Mouse (Mus musculus) limb, embryonic 10.5 days (tissue): ENCODE measurements around the gene H2-Eb1. TPM values are rescaled to one million over a fixed set of nuclear protein-coding genes. Genes with fewer than 3 reads are reported as not detected.
"Not testable (repeated sequence)": the region's sequence is repeated elsewhere in the genome, so short reads cannot be mapped to it uniquely, and the experiment has no call there.

Experiments used
- DNase-seq: peaks from one replicate; pipeline ENCODE4 v3.0.0-alpha.2; 2017; ENCODE audit warnings: low spot score
- H3K27ac ChIP-seq: fragments of 300-500 bp; sonication (generic); 2 replicates; pipeline ENCODE4 v1.5.1; 2016; ENCODE audit warnings: mild to moderate bottlenecking
- H3K27me3 ChIP-seq: fragments of 300-500 bp; sonication (generic); 2 replicates; pipeline ENCODE4 v1.6.1; 2016; ENCODE audit warnings: low read depth, mild to moderate bottlenecking; ENCODE audit not compliant: poor library complexity, severe bottlenecking
- H3K36me3 ChIP-seq: fragments of 300-500 bp; sonication (generic); 2 replicates; pipeline ENCODE4 v1.6.1; 2016; ENCODE audit warnings: mild to moderate bottlenecking, moderate library complexity
- H3K4me1 ChIP-seq: fragments of 300-500 bp; sonication (generic); 2 replicates; pipeline ENCODE4 v1.6.1; 2016
- H3K4me3 ChIP-seq: fragments of 300-500 bp; sonication (generic); 2 replicates; pipeline ENCODE4 v1.5.1; 2016; ENCODE audit warnings: mild to moderate bottlenecking, moderate library complexity
- H3K9me3 ChIP-seq: fragments of 300-500 bp; sonication (generic); replicated peaks from 2 replicates; pipeline ENCODE4 v1.6.1; 2016; ENCODE audit warnings: mild to moderate bottlenecking
- WGBS: fragments of 180-500 bp; shearing (Covaris S2); methylation state at CpG from one replicate; pipeline ENCODE4 v1.1.7; 2016; 5-methylcytosine and 5-hydroxymethylcytosine counted together
- polyA plus RNA-seq: library from polyadenylated mRNA; unstranded; fragments of >200 nt; fragmentation: Nextera tagmentation; extraction: Ambion mirVana; gene quantifications from 2 replicates; pipeline ENCODE4 v1.2.1, GENCODE M21; 2016

H2-Eb1 gene
- polyA plus RNA-seq, 1 experiment from 2014 or later, result 0.83 TPM

DNA sequence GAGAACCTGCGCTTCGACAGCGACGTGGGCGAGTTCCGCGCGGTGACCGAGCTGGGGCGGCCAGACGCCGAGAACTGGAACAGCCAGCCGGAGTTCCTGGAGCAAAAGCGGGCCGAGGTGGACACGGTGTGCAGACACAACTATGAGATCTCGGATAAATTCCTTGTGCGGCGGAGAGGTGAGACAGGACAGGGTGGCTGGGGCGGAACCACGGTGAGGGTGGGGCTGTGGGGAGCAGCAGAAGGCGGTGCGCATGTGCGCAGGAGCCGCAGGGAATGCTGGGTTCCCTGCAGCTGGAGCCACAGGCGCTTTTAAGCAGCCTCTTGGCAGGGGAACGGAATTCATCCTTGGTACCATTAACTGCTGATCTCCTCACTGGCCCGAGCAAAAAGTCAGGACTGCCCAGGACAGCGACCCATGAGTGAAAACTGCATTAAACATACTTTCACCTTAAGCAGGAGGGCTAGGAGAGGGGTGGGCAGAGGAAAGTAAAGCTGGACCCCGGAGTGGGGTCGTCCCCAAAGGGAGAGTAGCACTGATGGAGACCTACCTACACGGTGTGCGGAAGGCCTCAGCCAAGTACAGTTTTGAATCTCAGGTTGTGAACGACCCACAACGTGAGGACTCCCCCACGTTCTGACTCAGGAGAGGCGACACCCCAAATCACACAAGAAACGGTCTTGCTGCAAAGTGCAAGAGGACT lies 4.2 kb downstream of the H2-Eb1 start:
- Histone ChIP-seq H3K27me3 (peaks cover 5% of the 10 kb centered on the region; the same call in 1 of the 2 replicates), H3K27ac (peak overlapping the region; percentile 83), H3K9me3 (no peaks in the 10 kb centered on the region), H3K36me3 (no peaks in the 10 kb centered on the region), H3K4me1 (peaks cover 11% of the 10 kb centered on the region), H3K4me3 (peak overlapping the region; percentile 61)
- DNase-seq, result peak; percentile 80
- 23% methylated on average over 38 of the region's 38 CpGs for WGBS

- DNase-seq, H3K36me3 ChIP-seq, H3K9me3 ChIP-seq, H3K27ac ChIP-seq, H3K4me3 ChIP-seq, H3K27me3 ChIP-seq: not testable (repeated sequence)
- WGBS, result 87% methylated on average over 3 of the region's 3 CpGs
- peaks cover 11% of the 10 kb centered on the region for H3K4me1 ChIP-seq
Measured at GRCm38 (mm10) chr17:34310526-34310925, 4.9 kb downstream of the H2-Eb1 start.

- 90% methylated on average over 1 of the region's 1 CpGs for WGBS
- no peak overlapping the region for H3K4me3 ChIP-seq
- no peaks in the 10 kb centered on the region for H3K9me3 ChIP-seq
Measured at GRCm38 (mm10) chr17:34312185-34312584, 6.5 kb downstream of the H2-Eb1 start.

GRCm38 (mm10) chr17:34313393-34313792 lies 7.7 kb downstream of the H2-Eb1 start:
- H3K27ac ChIP-seq, result no peak overlapping the region
- no peaks in the 10 kb centered on the region for H3K27me3 ChIP-seq
- DNase-seq, result peak; percentile 81
- no peak overlapping the region for H3K4me3 ChIP-seq
- H3K9me3 ChIP-seq, result no peaks in the 10 kb centered on the region
- peaks cover 9% of the 10 kb centered on the region for H3K4me1 ChIP-seq
- 49% methylated on average over 3 of the region's 3 CpGs for WGBS
- H3K36me3 ChIP-seq, result no peaks in the 10 kb centered on the region

More at GRCm38 (mm10) chr17:34312185-34312584, 6.5 kb downstream of the H2-Eb1 start:
- Histone ChIP-seq H3K4me1 (peaks cover 9% of the 10 kb centered on the region), H3K27ac (no peak overlapping the region), H3K36me3 (no peaks in the 10 kb centered on the region), H3K27me3 (peaks cover 5% of the 10 kb centered on the region; the same call in 1 of the 2 replicates)
- no peak for DNase-seq

DNA sequence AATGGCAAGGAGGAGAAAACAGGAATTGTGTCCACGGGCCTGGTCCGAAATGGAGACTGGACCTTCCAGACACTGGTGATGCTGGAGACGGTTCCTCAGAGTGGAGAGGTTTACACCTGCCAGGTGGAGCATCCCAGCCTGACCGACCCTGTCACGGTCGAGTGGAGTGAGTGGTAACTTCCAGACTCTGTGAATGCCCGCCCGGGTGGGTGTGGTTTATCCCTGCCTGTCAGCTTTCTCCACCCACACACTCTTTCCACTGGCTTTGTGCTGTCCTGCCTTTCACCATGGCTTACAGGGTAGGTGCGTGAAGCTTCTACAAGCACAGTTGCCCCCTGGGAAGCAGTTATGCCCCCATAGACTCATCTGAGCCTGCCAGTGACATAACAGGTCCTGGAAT lies 8.6 kb downstream of the H2-Eb1 start:
- Histone ChIP-seq H3K36me3 (no peaks in the 10 kb centered on the region), H3K4me3 (no peak overlapping the region), H3K27ac (no peak overlapping the region), H3K9me3 (no peaks in the 10 kb centered on the region), H3K27me3 (no peaks in the 10 kb centered on the region), H3K4me1 (peaks cover 7% of the 10 kb centered on the region)
- DNase-seq, result no peak
- WGBS, result 76% methylated on average over 9 of the region's 9 CpGs

DNA sequence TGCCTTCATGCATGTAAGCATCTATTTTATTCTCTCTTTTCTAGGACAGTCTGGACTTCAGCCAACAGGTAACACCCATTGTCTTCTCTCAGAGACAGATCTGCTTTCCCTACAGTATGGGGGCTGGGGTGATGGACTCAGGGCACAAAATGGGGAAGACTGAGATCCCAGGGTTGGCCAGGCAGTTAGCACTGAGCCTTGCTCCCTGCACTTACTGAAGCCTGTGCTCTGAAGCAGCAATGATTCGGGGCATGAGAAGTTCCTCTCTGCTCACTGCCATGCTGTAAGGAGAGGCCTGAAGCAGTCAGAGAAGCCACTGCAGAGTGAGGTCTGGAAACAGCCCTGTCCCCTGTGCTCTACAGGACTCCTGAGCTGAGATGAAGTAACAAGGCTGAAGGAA lies 9.8 kb downstream of the H2-Eb1 start:
- no peaks in the 10 kb centered on the region for H3K9me3 ChIP-seq
- DNase-seq, result no peak
- H3K4me1 ChIP-seq, result no peaks in the 10 kb centered on the region
- H3K27ac ChIP-seq, result no peak overlapping the region
- no peaks in the 10 kb centered on the region for H3K27me3 ChIP-seq
- no peak overlapping the region for H3K4me3 ChIP-seq
- H3K36me3 ChIP-seq, result no peaks in the 10 kb centered on the region
- WGBS, result 76% methylated on average over 1 of the region's 1 CpGs

- no peaks in the 10 kb centered on the region for H3K27me3 ChIP-seq
- WGBS, result 79% methylated on average over 2 of the region's 2 CpGs
- no peak overlapping the region for H3K27ac ChIP-seq
- H3K36me3 ChIP-seq, result no peaks in the 10 kb centered on the region
- no peak overlapping the region for H3K4me3 ChIP-seq
- no peaks in the 10 kb centered on the region for H3K4me1 ChIP-seq
- no peak for DNase-seq
- no peaks in the 10 kb centered on the region for H3K9me3 ChIP-seq
Measured at GRCm38 (mm10) chr17:34316697-34317096, 11.0 kb downstream of the H2-Eb1 start.

- no peaks in the 10 kb centered on the region for H3K4me1 ChIP-seq
- H3K9me3 ChIP-seq, result no peaks in the 10 kb centered on the region
- H3K27me3 ChIP-seq, result no peaks in the 10 kb centered on the region
- no peak overlapping the region for H3K4me3 ChIP-seq
- no peaks in the 10 kb centered on the region for H3K36me3 ChIP-seq
- WGBS, result 49% methylated on average over 2 of the region's 2 CpGs
- H3K27ac ChIP-seq, result no peak overlapping the region
- no peak for DNase-seq
Measured at GRCm38 (mm10) chr17:34317275-34317674, 11.6 kb downstream of the H2-Eb1 start.

- Histone ChIP-seq H3K4me3 (no peak within 1 kb of the TSS), H3K36me3 (no peaks in the 10 kb centered on the region), H3K9me3 (no peaks in the 10 kb centered on the region), H3K27me3 (no peaks in the 10 kb centered on the region), H3K27ac (no peak within 1 kb of the TSS), H3K4me1 (peaks cover 4% of the 10 kb centered on the region; the same call in 1 of the 2 replicates)
- DNase-seq, result no peak
- WGBS, result 46% methylated on average over 4 of the region's 4 CpGs
Measured at GRCm38 (mm10) chr17:34325436-34325835, 19.8 kb downstream of the H2-Eb1 start, which contains the start of gene H2-Eb2. Gene H2-Eb2, plus strand, starts transcription at chr17:34325665.

DNA sequence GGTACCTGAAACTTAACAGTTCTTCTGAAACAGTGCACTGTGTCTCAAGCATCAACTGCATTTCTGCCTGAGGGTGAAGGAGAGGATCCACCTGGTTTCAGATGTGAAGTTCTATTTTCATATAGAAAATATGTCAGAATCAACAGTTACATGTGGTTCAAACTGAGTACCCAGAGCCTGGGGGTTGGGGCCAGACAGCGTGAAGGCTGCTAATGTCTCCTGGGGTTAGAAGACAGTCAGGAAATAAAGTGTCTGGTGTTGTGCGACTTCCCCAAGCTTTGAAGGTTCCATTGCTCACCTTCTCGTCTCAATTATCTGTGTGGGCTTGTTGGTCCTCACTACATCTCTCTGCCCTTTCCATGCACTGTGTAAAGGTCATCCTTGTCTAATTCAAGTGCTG lies 20.7 kb downstream of the H2-Eb1 start:
- Histone ChIP-seq H3K27me3 (no peaks in the 10 kb centered on the region), H3K27ac (no peak overlapping the region), H3K4me3 (no peak overlapping the region), H3K4me1 (peaks cover 4% of the 10 kb centered on the region; the same call in 1 of the 2 replicates), H3K9me3 (no peaks in the 10 kb centered on the region), H3K36me3 (no peaks in the 10 kb centered on the region)
- WGBS, result 89% methylated on average over 3 of the region's 3 CpGs
- no peak for DNase-seq

- H3K27me3 ChIP-seq, result no peaks in the 10 kb centered on the region
- 59% methylated on average over 2 of the region's 2 CpGs for WGBS
Measured at GRCm38 (mm10) chr17:34329807-34330206, 24.1 kb downstream of the H2-Eb1 start.

DNA sequence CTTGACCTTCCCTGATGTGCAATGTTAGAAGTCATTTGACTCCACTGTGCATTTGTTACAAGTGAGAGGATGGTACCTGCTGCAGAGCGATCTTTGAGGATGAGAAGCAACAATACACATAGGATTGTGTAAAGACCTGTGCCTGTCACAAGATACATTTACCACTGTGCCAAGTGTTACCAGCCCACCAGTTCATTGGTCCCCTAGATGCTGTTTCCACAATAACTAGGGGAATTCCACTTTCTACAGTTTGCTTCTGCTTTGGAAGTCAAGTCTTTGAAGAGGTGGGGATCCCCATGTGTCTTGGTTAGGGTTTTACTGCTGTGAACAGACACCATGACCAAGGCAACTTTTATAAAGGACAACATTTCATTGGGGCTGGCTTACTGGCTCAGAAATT lies 25.5 kb downstream of the H2-Eb1 start:
- H3K9me3 ChIP-seq, result no peaks in the 10 kb centered on the region
- no peaks in the 10 kb centered on the region for H3K27me3 ChIP-seq
- WGBS, result 93% methylated on average over 1 of the region's 1 CpGs
- no peak overlapping the region for H3K27ac ChIP-seq
- H3K4me1 ChIP-seq, result peaks cover 4% of the 10 kb centered on the region; the same call in 1 of the 2 replicates
- no peaks in the 10 kb centered on the region for H3K36me3 ChIP-seq
- H3K4me3 ChIP-seq, result no peak overlapping the region
- DNase-seq, result no peak

More at GRCm38 (mm10) chr17:34329807-34330206, 24.1 kb downstream of the H2-Eb1 start:
- no peak for DNase-seq
- Histone ChIP-seq H3K36me3 (no peaks in the 10 kb centered on the region), H3K4me1 (peaks cover 4% of the 10 kb centered on the region; the same call in 1 of the 2 replicates), H3K4me3 (no peak overlapping the region), H3K9me3 (no peaks in the 10 kb centered on the region), H3K27ac (no peak overlapping the region)

- Histone ChIP-seq H3K9me3 (no peaks in the 10 kb centered on the region), H3K4me1 (no peaks in the 10 kb centered on the region), H3K4me3 (no peak overlapping the region), H3K36me3 (no peaks in the 10 kb centered on the region), H3K27me3 (no peaks in the 10 kb centered on the region), H3K27ac (no peak overlapping the region)
- WGBS, result 76% methylated on average over 3 of the region's 3 CpGs
- no peak for DNase-seq
Measured at GRCm38 (mm10) chr17:34340619-34341402, 35.1 kb downstream of the H2-Eb1 start.
